Mouse (Mus musculus) gastrocnemius, adult 18-20 months (tissue): ENCODE measurements around the gene Hoxd12. TPM values are rescaled to one million over a fixed set of nuclear protein-coding genes. Genes with fewer than 3 reads are reported as not detected.

Source experiments
- DNase-seq: peaks from one replicate; pipeline ENCODE4 v3.0.0; 2021; ENCODE audit warnings: low spot score
- total RNA-seq, 2 experiments: library from RNA; stranded (reverse); gene quantifications; 2 replicates each; pipeline ENCODE4 v1.2.3; 2021

The Hoxd12 gene
- total RNA-seq, 2 experiments from 2014 or later = not detected

- no peak for DNase-seq
These were observed 6.0 kb downstream of the Hoxd12 start for GRCm38 (mm10) chr2:74680561-74681398.

DNA sequence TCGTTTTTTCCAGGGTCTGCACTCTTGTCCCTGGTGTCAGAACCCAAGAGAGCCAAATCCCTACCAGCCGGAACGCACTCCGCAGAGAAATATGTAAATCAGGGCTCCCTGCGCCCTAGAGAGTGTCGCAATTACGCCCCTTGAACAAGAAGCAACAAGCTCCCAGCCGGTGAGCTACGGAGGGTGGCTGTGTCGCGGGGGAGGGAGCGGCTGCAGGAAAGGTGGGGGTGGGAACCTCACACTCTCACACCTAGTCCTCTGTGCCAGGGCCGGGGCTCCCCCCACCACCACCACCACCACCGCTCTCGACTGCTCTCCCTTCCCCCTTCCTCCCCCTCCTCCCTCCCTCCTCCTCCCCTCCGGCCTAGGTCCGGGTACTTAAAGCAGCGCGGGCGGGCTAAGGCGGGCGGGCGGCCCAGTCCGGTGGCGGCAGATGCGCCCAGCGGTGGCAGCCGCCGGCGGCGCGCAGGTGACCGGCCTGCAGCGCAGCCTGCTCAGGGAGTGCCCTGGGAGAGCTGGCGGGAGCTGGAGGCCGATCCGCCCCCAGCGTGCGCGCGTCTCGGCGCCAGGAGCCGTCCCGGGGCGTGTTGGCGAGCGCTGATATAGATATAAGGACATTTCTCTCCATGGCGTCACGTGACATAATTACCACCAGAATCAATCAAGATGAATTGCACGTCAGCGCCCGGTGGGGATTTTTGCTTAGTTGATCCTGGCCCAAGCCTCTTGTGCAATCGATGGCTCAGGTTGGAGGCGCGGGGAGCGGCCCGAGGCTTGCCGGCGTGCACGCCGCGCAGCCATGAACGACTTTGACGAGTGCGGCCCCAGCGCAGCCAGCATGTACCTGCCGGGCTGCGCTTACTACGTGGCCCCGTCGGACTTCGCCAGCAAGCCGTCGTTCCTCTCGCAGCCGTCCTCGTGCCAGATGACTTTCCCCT lies 7.0 kb downstream of the Hoxd12 start:
- DNase-seq = no peak

- no peak for DNase-seq
These were observed 8.0 kb downstream of the Hoxd12 start for GRCm38 (mm10) chr2:74682796-74683195.

DNA sequence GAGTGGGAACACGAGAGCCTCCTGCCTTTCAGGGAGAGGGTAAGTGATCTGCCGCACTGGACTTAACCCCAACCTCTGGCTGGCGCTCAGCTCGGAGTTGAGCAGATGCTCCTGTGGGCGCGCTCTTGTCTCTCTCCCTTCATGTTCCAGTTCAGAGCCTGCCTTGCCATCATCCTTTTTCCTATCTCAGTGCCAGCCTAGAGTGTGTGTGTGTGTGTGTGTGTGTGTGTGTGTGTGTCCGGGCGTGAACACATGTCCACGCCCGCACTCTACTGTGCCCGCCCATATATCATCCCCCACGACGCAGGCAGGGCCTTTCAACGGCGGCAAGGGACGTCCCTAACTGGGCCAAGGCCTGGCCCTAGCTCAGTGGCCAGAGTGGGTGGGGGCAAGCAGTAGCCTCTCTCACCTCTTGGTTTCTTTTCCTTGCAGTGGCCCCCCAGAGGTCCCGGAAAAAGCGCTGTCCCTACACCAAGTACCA lies 8.7 kb downstream of the Hoxd12 start:
- no peak for DNase-seq

DNA sequence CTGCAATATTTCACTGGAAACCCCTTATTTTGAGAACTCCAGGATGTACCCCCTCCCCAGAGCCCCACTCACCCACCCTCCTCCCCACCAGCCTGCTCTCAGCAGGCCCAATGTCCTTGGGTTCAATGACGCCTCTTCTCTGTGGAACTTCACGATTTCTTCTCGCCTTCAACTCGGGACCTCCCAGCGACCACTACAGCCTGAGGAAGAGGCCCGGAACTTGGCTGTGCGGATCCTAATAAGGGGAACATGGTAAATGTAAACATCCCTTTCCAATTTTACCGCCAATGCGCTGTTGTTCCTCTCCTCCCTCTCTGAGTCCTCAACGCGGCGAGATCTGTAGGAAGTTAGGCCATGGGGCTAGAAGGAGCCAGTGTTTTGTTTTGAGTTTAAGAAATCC lies 9.3 kb downstream of the Hoxd12 start:
- no peak for DNase-seq

GRCm38 (mm10) chr2:74685059-74685603 lies 10.3 kb downstream of the Hoxd12 start:
- no peak for DNase-seq

DNA sequence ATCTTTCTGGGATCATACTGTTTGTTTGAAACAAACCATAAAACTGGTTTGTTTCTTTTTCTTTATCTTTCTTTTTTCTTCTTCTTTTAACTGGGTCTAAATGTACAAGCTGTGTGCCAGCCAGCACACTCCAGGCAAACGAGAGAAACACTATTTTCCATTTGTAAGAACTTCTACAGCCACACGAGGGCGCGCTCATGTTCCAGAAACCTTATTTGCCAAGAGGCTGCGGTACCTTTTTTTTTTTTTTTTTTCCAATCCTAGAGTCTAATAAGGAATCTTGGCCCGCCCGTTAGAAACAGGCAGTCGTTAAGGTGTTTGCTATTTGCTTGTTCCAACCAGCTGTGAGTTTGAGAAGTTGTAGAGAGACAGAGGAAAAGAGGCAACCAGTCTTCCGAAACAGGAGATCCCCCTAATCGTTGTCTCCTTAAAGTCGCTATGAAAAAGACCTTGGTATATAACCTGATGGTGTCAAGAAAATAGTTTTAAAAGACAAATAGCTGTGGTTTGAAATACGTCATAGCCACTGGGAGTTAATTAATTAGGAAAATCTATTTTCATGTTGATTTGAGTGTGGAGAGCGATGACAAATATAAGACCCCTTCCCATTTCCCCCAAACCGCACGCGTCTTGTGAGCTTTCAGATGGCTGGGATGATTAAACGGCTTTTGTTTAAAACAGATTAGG lies 11.6 kb downstream of the Hoxd12 start:
- peak; percentile 68 for DNase-seq

GRCm38 (mm10) chr2:74686988-74687697 lies 12.3 kb downstream of the Hoxd12 start:
- DNase-seq = no peak

GRCm38 (mm10) chr2:74687698-74688555 lies 13.1 kb downstream of the Hoxd12 start:
- no peak for DNase-seq

DNA sequence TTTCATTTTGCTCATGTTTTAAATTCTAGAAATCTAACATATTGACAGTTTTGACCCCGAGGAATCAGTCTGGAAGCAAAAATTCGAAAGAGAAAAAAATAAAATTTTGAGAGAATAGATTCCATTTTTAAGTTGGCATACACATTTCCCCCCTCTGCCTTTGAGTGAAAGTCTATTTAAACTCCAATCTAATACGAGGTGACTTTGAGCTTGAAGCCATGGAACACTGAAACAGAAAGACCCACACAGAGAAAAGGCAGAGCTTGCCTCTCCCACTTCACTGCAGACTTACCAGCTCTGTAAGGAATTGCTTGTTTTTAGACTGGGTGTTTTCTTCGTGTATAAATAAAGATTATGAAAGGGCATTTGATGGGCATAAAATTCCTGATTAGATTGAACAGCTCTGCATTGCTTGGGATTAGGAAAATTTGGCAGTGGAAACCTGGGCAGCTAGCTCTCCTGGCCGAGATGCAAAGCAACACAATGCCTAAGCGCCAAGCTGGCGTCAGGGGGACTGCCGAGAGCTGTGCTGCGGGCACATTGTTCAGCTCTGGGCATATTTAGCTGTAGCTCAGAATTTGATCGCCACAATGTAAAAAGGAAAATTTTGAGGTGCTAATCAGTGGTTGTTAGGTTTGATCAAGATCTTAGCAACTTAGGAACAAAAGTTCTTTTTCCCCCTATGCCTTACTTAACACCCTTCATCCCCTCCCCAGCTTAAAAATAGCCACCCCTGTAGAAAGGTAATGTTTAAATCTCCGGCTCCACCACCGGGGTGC lies 14.2 kb downstream of the Hoxd12 start:
- DNase-seq = no peak

GRCm38 (mm10) chr2:74689574-74690337 lies 14.9 kb downstream of the Hoxd12 start:
- DNase-seq = no peak

DNA sequence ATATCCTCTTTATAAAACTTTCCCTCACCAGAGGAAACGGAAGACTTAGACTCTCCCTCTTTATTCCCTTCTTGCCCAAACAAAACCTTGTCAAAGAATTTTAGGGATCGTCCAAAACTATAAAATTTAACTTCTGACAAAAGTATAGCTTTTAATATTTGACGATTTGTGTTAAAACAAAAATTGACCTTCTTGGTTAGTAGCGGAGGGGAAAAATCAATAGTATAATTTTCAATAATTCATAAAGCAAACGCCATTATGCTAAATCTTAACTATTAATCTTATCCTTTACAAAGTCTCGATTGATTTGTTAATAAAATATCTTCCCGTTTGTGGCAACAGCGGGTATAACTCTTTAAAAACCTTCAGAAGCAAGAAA lies 15.5 kb downstream of the Hoxd12 start:
- DNase-seq = no peak

DNA sequence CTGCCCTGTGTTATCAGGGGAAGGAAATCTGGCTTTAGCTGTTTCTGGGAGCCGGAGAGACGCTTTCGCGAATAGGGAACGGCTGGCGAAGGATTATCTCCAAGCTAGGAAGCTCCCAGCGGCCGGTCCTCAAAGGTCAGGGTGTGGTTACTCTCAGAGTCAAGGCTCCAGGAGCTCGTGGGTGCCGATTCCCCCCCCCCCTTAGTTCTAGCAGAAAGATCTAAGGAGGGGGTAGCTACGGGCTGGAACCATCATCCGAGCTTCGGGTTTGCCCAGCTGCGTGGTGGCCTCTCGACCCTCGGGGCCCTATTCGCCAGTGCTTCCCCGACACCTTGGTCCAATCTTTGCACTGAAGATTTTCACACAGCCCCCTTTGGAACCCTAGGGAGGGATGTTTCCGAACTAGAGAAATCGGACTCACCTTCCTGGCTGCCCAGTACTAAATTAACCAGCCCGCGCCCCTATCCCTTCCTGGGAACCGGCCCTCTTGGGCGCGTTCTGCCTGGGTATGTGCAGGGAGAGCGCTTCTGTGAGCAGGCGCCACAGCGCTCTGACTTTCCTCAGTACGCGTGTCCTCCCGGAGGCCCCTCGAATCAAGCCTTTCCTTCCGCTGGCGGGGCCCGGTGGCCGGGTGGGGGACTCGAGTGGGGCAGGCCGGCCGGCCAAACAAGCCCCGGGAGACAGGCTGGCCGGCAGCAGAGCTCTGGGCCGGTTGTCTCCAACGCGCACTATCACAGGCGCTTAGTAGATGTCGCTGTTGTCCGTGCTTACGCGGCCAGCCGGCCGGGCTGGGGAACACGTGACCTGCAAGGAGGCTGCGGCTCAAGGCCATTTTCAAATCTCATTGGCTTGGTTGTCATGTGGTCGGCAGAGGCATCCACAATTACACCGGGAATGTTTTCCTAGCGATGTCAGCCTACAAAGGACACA lies 16.5 kb downstream of the Hoxd12 start, which contains the start of gene Hoxd10:
Hoxd10 (plus strand) TSS at position 903 of the 930 bp plus-strand sequence.
- DNase-seq = peak; percentile 82

DNA sequence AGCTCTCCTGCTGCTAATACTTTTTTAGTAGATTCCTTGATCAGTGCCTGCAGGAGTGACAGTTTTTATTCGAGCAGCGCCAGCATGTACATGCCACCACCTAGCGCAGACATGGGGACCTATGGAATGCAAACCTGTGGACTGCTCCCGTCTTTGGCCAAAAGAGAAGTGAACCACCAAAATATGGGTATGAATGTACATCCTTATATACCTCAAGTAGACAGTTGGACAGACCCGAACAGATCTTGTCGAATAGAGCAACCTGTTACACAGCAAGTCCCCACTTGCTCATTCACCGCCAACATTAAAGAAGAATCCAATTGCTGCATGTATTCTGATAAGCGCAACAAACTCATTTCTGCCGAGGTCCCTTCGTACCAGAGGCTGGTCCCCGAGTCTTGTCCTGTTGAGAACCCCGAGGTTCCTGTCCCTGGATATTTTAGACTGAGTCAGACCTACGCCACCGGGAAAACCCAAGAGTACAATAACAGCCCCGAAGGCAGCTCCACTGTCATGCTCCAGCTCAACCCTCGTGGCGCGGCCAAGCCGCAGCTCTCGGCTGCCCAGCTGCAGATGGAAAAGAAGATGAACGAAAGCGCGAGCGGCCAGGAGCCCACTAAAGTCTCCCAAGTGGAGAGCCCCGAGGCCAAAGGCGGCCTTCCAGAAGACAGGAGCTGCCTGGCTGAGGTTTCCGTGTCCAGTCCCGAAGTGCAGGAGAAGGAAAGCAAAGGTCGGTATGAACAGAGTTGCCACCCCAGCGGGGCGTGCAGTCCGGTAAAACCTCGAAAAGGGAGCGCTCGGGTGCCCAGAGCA lies 17.4 kb downstream of the Hoxd12 start:
- DNase-seq = no peak

DNA sequence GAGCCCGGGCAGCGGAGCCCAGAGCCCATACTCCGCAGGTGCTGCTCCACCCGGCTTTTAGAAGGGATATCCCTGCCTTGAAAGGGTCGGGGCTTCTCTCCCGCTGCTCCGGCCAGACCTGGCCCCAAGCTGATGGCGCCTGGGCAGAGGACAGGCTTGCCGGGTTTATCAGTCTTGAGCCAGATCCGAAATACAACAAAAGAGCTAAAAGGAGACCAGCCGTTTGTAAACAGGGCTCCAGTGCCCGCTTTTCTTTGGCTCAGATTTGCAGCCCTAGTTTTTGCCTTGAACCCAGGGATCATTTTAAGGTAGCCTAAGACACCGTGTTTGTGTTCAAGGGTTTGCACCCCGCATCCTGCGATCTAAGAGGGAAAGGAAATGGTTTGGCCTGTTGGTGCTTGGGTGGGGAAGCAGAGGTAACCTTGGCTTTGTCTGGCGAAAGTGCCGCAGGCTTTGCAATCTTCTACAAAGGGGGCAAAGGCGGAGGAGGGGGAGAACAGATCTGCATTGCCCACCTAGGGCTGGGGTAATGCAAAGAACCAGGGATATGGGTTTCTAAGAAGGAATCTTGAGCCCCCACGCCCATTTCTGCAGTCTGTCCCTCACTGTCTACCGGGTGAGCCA lies 18.1 kb downstream of the Hoxd12 start:
- no peak for DNase-seq

DNA sequence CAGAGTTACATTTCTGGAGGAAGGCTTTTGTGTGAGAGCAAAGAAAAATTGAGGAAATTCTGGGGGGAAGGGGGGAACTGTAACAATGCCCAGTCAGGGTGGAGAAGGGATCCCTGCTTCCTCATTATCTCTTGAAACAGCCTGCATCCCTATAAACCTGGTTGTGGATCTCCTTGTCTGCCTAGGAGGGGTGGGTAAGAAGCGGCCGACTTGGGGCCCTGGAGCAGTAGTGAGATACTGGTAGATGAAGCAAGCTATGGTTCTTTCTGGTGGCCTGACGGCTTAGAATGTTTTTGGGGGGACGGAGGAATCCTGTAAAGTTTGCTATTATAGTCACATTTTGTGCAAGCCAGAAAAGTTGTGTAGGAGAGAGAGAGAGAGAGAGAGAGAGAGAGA lies 18.6 kb downstream of the Hoxd12 start:
- DNase-seq = no peak
